Mouse (Mus musculus): ENCODE measurements at regions not wholly inside any gene's neighbourhood (a gene's known extent, or its start where the extent isn't known, plus 50 kb on each side); places are given as distances from the start of the nearest gene placed in this dataset.

GRCm38 (mm10) chr13:48046201-48046750, 214.8 kb upstream of the Id4 start:
- WGBS = 77% methylated on average over 25 of the region's 25 CpGs
- H3K27me3 ChIP-seq (ENCODE audit: control insufficient read depth, insufficient read depth, low read length) = no peaks in the 10 kb centered on the region

GRCm38 (mm10) chr13:48049796-48050195, 211.2 kb upstream of the Id4 start:
- DNase-seq (ENCODE audit: low spot score) (no peak), ATAC-seq (replicated peaks; ENCODE audit: insufficient number of reproducible peaks, low FRiP score, low TSS enrichment, low read depth) (no peak)
- Histone ChIP-seq H3K4me2 (ENCODE audit: low read depth, low read length) (no peak overlapping the region), H3K4me1 (ENCODE audit: control insufficient read depth, insufficient read depth, low read length) (no peaks in the 10 kb centered on the region), H3K4me3 (ENCODE audit: low read depth, low read length) (no peak overlapping the region), H3K9ac (replicated peaks; ENCODE audit: low read length) (no peak overlapping the region), H3K27ac (replicated peaks; ENCODE audit: low read depth, low read length) (no peak overlapping the region), H3K27me3 (ENCODE audit: control insufficient read depth, insufficient read depth, low read length) (no peaks in the 10 kb centered on the region), H3K36me3 (replicated peaks; ENCODE audit: control insufficient read depth, insufficient read depth, low read depth, low read length) (no peaks in the 10 kb centered on the region), H3K9me3 (replicated peaks; ENCODE audit: control insufficient read depth, low read length) (no peaks in the 10 kb centered on the region)
- 86% methylated on average over 6 of the region's 6 CpGs for WGBS

More at GRCm38 (mm10) chr13:48046201-48046750, 214.8 kb upstream of the Id4 start:
- Histone ChIP-seq H3K9ac (replicated peaks; ENCODE audit: low read length) (no peak overlapping the region), H3K27ac (replicated peaks; ENCODE audit: low read depth, low read length) (no peak overlapping the region), H3K36me3 (replicated peaks; ENCODE audit: control insufficient read depth, insufficient read depth, low read depth, low read length) (no peaks in the 10 kb centered on the region), H3K4me3 (ENCODE audit: low read depth, low read length) (no peak overlapping the region), H3K4me1 (ENCODE audit: control insufficient read depth, insufficient read depth, low read length) (no peaks in the 10 kb centered on the region), H3K9me3 (replicated peaks; ENCODE audit: control insufficient read depth, low read length) (no peaks in the 10 kb centered on the region), H3K4me2 (ENCODE audit: low read depth, low read length) (no peak overlapping the region)
- no peak for ATAC-seq (replicated peaks; ENCODE audit: insufficient number of reproducible peaks, low FRiP score, low TSS enrichment, low read depth)
- DNase-seq (ENCODE audit: low spot score) = no peak

GRCm38 (mm10) chr13:48074630-48075029, 186.4 kb upstream of the Id4 start:
- DNase-seq (ENCODE audit: low spot score) = no peak
- Histone ChIP-seq H3K4me2 (ENCODE audit: low read depth, low read length) (no peak overlapping the region), H3K9ac (replicated peaks; ENCODE audit: low read length) (no peak overlapping the region), H3K27ac (replicated peaks; ENCODE audit: low read depth, low read length) (no peak overlapping the region), H3K9me3 (replicated peaks; ENCODE audit: control insufficient read depth, low read length) (no peaks in the 10 kb centered on the region), H3K4me3 (ENCODE audit: low read depth, low read length) (no peak overlapping the region), H3K4me1 (ENCODE audit: control insufficient read depth, insufficient read depth, low read length) (no peaks in the 10 kb centered on the region), H3K27me3 (ENCODE audit: control insufficient read depth, insufficient read depth, low read length) (no peaks in the 10 kb centered on the region), H3K36me3 (replicated peaks; ENCODE audit: control insufficient read depth, insufficient read depth, low read depth, low read length) (no peaks in the 10 kb centered on the region)
- ATAC-seq (replicated peaks; ENCODE audit: insufficient number of reproducible peaks, low FRiP score, low TSS enrichment, low read depth) = no peak

- Histone ChIP-seq H3K9me3 (replicated peaks; ENCODE audit: control insufficient read depth, low read length) (no peaks in the 10 kb centered on the region), H3K36me3 (replicated peaks; ENCODE audit: control insufficient read depth, insufficient read depth, low read depth, low read length) (no peaks in the 10 kb centered on the region), H3K9ac (replicated peaks; ENCODE audit: low read length) (no peak overlapping the region), H3K4me1 (ENCODE audit: control insufficient read depth, insufficient read depth, low read length) (no peaks in the 10 kb centered on the region), H3K27me3 (ENCODE audit: control insufficient read depth, insufficient read depth, low read length) (no peaks in the 10 kb centered on the region), H3K27ac (replicated peaks; ENCODE audit: low read depth, low read length) (no peak overlapping the region), H3K4me3 (ENCODE audit: low read depth, low read length) (no peak overlapping the region), H3K4me2 (ENCODE audit: low read depth, low read length) (no peak overlapping the region)
- ATAC-seq (replicated peaks; ENCODE audit: insufficient number of reproducible peaks, low FRiP score, low TSS enrichment, low read depth) (no peak), DNase-seq (ENCODE audit: low spot score) (no peak)
- WGBS = 74% methylated on average over 5 of the region's 5 CpGs
Measured at GRCm38 (mm10) chr13:48075315-48075714, 185.7 kb upstream of the Id4 start.

GRCm38 (mm10) chr13:48078214-48078613, 182.8 kb upstream of the Id4 start:
- 83% methylated on average over 12 of the region's 12 CpGs for WGBS
- Histone ChIP-seq H3K27ac (replicated peaks; ENCODE audit: low read depth, low read length) (no peak overlapping the region), H3K4me1 (ENCODE audit: control insufficient read depth, insufficient read depth, low read length) (no peaks in the 10 kb centered on the region), H3K36me3 (replicated peaks; ENCODE audit: control insufficient read depth, insufficient read depth, low read depth, low read length) (no peaks in the 10 kb centered on the region), H3K9ac (replicated peaks; ENCODE audit: low read length) (no peak overlapping the region), H3K4me3 (ENCODE audit: low read depth, low read length) (no peak overlapping the region), H3K9me3 (replicated peaks; ENCODE audit: control insufficient read depth, low read length) (no peaks in the 10 kb centered on the region), H3K27me3 (ENCODE audit: control insufficient read depth, insufficient read depth, low read length) (no peaks in the 10 kb centered on the region), H3K4me2 (ENCODE audit: low read depth, low read length) (no peak overlapping the region)
- DNase-seq (ENCODE audit: low spot score) (no peak), ATAC-seq (replicated peaks; ENCODE audit: insufficient number of reproducible peaks, low FRiP score, low TSS enrichment, low read depth) (no peak)

- Histone ChIP-seq H3K9me3 (replicated peaks; ENCODE audit: control insufficient read depth, low read length) (no peaks in the 10 kb centered on the region), H3K27me3 (ENCODE audit: control insufficient read depth, insufficient read depth, low read length) (no peaks in the 10 kb centered on the region), H3K4me1 (ENCODE audit: control insufficient read depth, insufficient read depth, low read length) (no peaks in the 10 kb centered on the region), H3K4me2 (ENCODE audit: low read depth, low read length) (no peak overlapping the region), H3K36me3 (replicated peaks; ENCODE audit: control insufficient read depth, insufficient read depth, low read depth, low read length) (no peaks in the 10 kb centered on the region), H3K4me3 (ENCODE audit: low read depth, low read length) (no peak overlapping the region), H3K27ac (replicated peaks; ENCODE audit: low read depth, low read length) (no peak overlapping the region), H3K9ac (replicated peaks; ENCODE audit: low read length) (no peak overlapping the region)
- 86% methylated on average over 2 of the region's 2 CpGs for WGBS
- ATAC-seq (replicated peaks; ENCODE audit: insufficient number of reproducible peaks, low FRiP score, low TSS enrichment, low read depth) (no peak), DNase-seq (ENCODE audit: low spot score) (no peak)
Measured at GRCm38 (mm10) chr13:48083294-48083693, 177.7 kb upstream of the Id4 start.

GRCm38 (mm10) chr13:48083807-48084206, 177.2 kb upstream of the Id4 start:
- H3K27me3 ChIP-seq (ENCODE audit: control insufficient read depth, insufficient read depth, low read length) = no peaks in the 10 kb centered on the region

GRCm38 (mm10) chr13:48094275-48095035, 166.6 kb upstream of the Id4 start:
- DNase-seq (ENCODE audit: low spot score) = peak; percentile 24
- Histone ChIP-seq H3K9ac (replicated peaks; ENCODE audit: low read length) (no peak overlapping the region), H3K4me1 (ENCODE audit: control insufficient read depth, insufficient read depth, low read length) (no peaks in the 10 kb centered on the region), H3K27ac (replicated peaks; ENCODE audit: low read depth, low read length) (no peak overlapping the region), H3K36me3 (replicated peaks; ENCODE audit: control insufficient read depth, insufficient read depth, low read depth, low read length) (no peaks in the 10 kb centered on the region), H3K4me2 (ENCODE audit: low read depth, low read length) (no peak overlapping the region), H3K4me3 (ENCODE audit: low read depth, low read length) (no peak overlapping the region), H3K27me3 (ENCODE audit: control insufficient read depth, insufficient read depth, low read length) (no peaks in the 10 kb centered on the region), H3K9me3 (replicated peaks; ENCODE audit: control insufficient read depth, low read length) (no peaks in the 10 kb centered on the region)
- 75% methylated on average over 16 of the region's 16 CpGs for WGBS
- ATAC-seq (replicated peaks; ENCODE audit: insufficient number of reproducible peaks, low FRiP score, low TSS enrichment, low read depth) = no peak

More at GRCm38 (mm10) chr13:48083807-48084206, 177.2 kb upstream of the Id4 start:
- H3K27ac ChIP-seq (replicated peaks; ENCODE audit: low read depth, low read length) = no peak overlapping the region
- ATAC-seq (replicated peaks; ENCODE audit: insufficient number of reproducible peaks, low FRiP score, low TSS enrichment, low read depth) = no peak
- no peaks in the 10 kb centered on the region for H3K36me3 ChIP-seq (replicated peaks; ENCODE audit: control insufficient read depth, insufficient read depth, low read depth, low read length)
- no peak for DNase-seq (ENCODE audit: low spot score)
- H3K9me3 ChIP-seq (replicated peaks; ENCODE audit: control insufficient read depth, low read length) = no peaks in the 10 kb centered on the region
- no peak overlapping the region for H3K4me2 ChIP-seq (ENCODE audit: low read depth, low read length)
- H3K4me1 ChIP-seq (ENCODE audit: control insufficient read depth, insufficient read depth, low read length) = no peaks in the 10 kb centered on the region
- H3K9ac ChIP-seq (replicated peaks; ENCODE audit: low read length) = no peak overlapping the region
- H3K4me3 ChIP-seq (ENCODE audit: low read depth, low read length) = no peak overlapping the region

Data from embryonic facial prominence, embryonic 11.5 days (tissue).